Mouse (Mus musculus) lung, adult 2 months (tissue): ENCODE measurements at regions not wholly inside any gene's neighbourhood (a gene's known extent, or its start where the extent isn't known, plus 50 kb on each side); places are given as distances from the start of the nearest gene placed in this dataset.

Experiments used
- DNase-seq: peaks from one replicate; pipeline ENCODE4 v3.0.0; 2022
- H3K4me1 ChIP-seq: fragments of 200-500 bp; 2 replicates; pipeline ENCODE4 v1.6.1; 2011; ENCODE audit warnings: low read length; ENCODE audit not compliant: control insufficient read depth, insufficient read depth
- H3K4me3 ChIP-seq: fragments of 200-500 bp; replicated peaks from 2 replicates; pipeline ENCODE3; 2011; ENCODE audit warnings: low read depth, mild to moderate bottlenecking, control low read depth, low read length; ENCODE audit errors: extremely low read depth
- CTCF ChIP-seq: fragments of 200-500 bp; IDR thresholded peaks from 2 replicates; pipeline ENCODE4 v1.5.1; 2011; ENCODE audit warnings: mild to moderate bottlenecking, low read length, control low read depth; ENCODE audit not compliant: insufficient read depth
- POLR2A ChIP-seq: fragments of 200-500 bp; IDR thresholded peaks from 2 replicates; pipeline ENCODE4 v1.6.1; 2011; ENCODE audit warnings: low read depth, mild to moderate bottlenecking, control low read depth, low read length, borderline replicate concordance; ENCODE audit errors: extremely low read depth
- WGBS: fragments of 180-500 bp; shearing (Covaris S2); methylation state at CpG from one replicate; pipeline ENCODE4 v1.1.7; 2018; 5-methylcytosine and 5-hydroxymethylcytosine counted together

DNA sequence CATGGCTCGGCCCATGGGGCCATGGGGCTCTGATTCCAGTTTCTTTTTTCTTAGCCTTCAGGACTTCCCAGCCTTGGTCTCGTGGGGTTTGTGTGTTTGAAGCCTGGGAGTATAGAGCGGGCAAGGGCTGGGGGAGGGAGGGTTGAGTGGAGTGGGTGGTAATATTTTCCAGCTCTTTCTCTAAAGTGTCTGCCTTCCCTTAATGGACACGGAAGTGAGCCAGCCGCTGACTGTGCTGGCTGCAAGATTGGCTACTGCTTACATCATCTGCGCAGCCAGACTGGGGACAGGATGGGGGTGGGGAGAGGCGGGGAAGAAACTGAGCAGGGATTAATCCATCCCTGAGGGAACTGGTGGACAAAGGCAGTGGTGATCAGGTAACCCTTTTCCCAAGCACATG is 52.3 kb downstream of the Tnp1 start:
- H3K4me1 ChIP-seq, result peaks cover 2% of the 10 kb centered on the region; the same call in 1 of the 2 replicates
- DNase-seq, result peak; percentile 8
- TF ChIP-seq CTCF, result no peak
- no peak for TF ChIP-seq POLR2A
- WGBS, result 24% methylated on average over 7 of the region's 7 CpGs
- H3K4me3 ChIP-seq, result no peak overlapping the region

DNA sequence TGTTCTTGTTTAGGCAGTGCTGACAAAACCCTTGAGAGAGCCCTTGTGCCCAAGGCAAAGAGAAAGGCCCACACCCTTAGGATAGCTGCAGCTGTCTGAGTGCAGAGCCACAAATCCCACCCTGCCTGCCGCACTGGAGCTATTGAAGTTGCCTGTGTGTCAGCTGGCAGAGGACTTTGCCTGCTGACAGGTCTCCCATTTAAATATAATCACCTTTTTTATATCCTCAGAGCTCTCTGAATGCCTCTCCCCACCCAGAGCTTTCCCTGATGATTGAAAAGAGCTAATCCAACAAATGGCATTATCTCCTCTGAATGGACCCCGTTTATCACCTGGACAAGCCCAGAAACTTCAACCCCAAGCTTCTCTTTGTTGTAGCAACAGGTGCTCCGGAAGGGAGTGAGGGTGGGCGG is 55.5 kb downstream of the Tnp1 start:
- no peak for DNase-seq
- no peak overlapping the region for H3K4me3 ChIP-seq
- 37% methylated on average over 4 of the region's 4 CpGs for WGBS
- H3K4me1 ChIP-seq, result peaks cover 2% of the 10 kb centered on the region; the same call in 1 of the 2 replicates
- TF ChIP-seq POLR2A, result no peak
- TF ChIP-seq CTCF, result no peak

- H3K4me1 ChIP-seq, result no peaks in the 10 kb centered on the region
- no peak overlapping the region for H3K4me3 ChIP-seq
- 63% methylated on average over 2 of the region's 2 CpGs for WGBS
- DNase-seq, result no peak
- TF ChIP-seq POLR2A (no peak), CTCF (no peak)
These were observed 60.3 kb downstream of the Tnp1 start for GRCm38 (mm10) chr1:72955387-72955786.

DNA sequence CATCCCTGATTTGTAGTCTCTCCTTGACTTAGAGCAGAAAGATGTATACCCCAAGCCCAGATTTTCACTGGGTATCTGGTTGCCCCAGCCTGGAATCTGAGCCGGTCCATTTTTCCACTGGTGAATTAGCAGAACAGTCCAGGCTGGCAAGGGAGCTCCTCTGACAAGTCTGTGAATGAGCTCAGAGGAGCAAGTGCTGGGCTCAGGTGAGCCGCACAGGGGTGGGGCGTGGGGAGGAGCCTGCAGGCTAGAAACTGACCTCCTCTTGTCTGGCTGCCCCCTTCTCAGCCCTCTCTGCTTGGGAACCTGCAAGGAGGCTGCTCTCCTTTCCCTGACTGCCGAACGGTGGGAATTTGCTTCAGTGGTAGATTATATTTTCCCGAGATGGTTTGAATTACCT is 62.8 kb downstream of the Tnp1 start:
- WGBS, result 44% methylated on average over 6 of the region's 6 CpGs
- Histone ChIP-seq H3K4me1 (no peaks in the 10 kb centered on the region), H3K4me3 (no peak overlapping the region)
- TF ChIP-seq POLR2A, result no peak
- no peak for TF ChIP-seq CTCF
- peak; percentile 7 for DNase-seq

- 61% methylated on average over 7 of the region's 7 CpGs for WGBS
- no peaks in the 10 kb centered on the region for H3K4me1 ChIP-seq
These were observed 63.9 kb downstream of the Tnp1 start for GRCm38 (mm10) chr1:72951802-72952201.

GRCm38 (mm10) chr1:72951365-72951764 is 64.3 kb downstream of the Tnp1 start:
- no peak overlapping the region for H3K4me3 ChIP-seq
- no peaks in the 10 kb centered on the region for H3K4me1 ChIP-seq
- no peak for DNase-seq
- TF ChIP-seq CTCF, result no peak
- TF ChIP-seq POLR2A, result no peak
- 78% methylated on average over 7 of the region's 7 CpGs for WGBS

More at GRCm38 (mm10) chr1:72951802-72952201, 63.9 kb downstream of the Tnp1 start:
- TF ChIP-seq CTCF, result no peak
- TF ChIP-seq POLR2A, result no peak
- no peak for DNase-seq
- H3K4me3 ChIP-seq, result no peak overlapping the region

DNA sequence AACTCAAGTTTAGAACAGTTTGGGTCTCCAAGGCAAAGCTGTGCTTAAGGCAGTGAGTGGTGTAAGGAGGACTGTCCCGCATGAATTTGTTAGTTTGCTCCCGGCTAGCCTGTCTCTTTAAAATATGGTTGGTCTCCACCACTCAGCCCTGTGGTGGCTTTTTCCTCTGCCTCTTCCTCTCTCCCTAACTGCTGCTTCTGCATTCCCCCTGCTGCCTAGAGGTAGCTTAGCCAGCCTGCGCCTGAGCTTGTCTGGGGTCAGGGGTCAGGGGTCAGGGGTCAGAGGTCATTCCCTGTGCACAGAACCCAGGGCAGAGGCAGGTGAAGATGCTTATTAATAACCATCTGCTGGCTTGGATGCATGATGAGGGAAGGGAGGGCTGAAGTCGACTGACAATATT is 69.5 kb downstream of the Tnp1 start:
- WGBS, result 26% methylated on average over 4 of the region's 4 CpGs

GRCm38 (mm10) chr1:72945750-72946102 is 70.0 kb downstream of the Tnp1 start:
- TF ChIP-seq CTCF (no peak), POLR2A (no peak)
- no peak for DNase-seq
- 24% methylated on average over 9 of the region's 9 CpGs for WGBS

More for the DNA sequence above, 69.5 kb downstream of the Tnp1 start:
- DNase-seq, result no peak
- no peak overlapping the region for H3K4me3 ChIP-seq
- H3K4me1 ChIP-seq, result no peaks in the 10 kb centered on the region; the same call in 1 of the 2 replicates
- TF ChIP-seq CTCF, result no peak
- no peak for TF ChIP-seq POLR2A

DNA sequence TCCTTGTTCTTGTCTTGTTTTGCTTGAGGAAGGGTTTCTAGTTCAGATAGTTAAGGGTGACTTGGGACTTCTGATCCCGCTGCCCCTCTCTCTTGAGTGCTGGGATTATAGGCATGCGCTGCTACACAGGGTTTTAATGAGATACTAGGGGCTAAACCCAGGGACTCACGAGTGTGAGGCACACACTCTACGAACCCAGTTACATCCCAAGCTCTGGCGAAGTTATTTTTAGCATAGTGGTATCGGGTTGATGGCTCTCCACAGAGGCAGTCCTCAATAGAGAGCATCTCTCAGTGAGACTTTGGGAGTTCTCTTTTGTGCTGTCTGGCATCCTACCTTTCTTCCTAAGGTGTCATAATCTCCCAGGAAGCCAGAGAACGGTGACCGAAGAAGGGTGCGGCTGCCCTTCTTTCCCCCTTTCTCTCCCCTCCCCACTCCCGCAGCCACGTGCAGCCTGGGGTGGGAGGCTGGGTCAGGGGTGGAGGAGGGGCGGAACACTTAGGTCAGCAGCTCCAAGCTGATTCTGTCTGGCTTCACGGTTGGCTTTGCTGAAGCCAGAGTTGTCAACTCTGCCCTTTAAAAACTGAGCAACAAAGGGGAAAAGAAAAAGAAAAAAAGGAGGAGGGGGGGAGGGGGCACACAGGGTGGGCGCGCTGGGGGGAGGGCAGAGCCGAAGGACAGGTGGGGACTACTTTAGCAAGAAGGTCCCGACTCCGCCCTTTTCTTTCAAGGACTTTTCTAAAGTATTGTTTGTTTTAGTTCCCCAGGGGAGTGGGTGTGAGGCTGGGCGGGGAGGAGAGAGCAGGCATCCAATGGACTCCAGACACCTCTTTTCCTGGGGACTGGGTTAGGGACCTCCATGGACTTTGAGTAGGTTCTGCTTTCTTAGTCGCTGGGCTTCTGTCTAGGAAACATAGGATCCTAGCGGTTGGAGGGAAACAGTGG is 70.4 kb upstream of the Igfbp5 start:
- Histone ChIP-seq H3K4me1 (no peaks in the 10 kb centered on the region; the same call in 1 of the 2 replicates), H3K4me3 (no peak overlapping the region)
- no peak for TF ChIP-seq POLR2A
- no peak for TF ChIP-seq CTCF
- 16% methylated on average over 21 of the region's 21 CpGs for WGBS
- DNase-seq, result peak; percentile 9

More at GRCm38 (mm10) chr1:72945750-72946102, 70.0 kb downstream of the Tnp1 start:
- no peaks in the 10 kb centered on the region; the same call in 1 of the 2 replicates for H3K4me1 ChIP-seq
- no peak overlapping the region for H3K4me3 ChIP-seq

DNA sequence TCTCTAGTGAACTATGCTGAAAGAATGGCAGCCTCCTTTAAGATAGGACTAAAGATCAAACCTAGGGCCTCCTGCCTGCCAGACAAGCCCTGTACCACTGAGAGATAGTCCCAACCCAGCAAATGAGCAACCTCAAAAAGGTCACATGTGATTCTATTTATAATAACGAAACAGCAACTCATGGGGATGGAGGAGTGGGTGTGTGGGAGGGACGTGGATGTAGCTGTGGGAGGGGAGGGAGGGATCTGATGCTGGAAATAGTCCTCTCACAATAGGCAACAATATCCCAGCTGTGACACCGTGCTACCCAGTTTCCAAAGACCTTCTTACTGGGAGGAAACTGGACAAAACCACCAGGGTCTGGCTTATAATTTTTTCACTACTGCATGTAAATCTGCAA is 69.5 kb upstream of the Igfbp5 start:
- Histone ChIP-seq H3K4me1 (no peaks in the 10 kb centered on the region; the same call in 1 of the 2 replicates), H3K4me3 (no peak overlapping the region)
- WGBS, result 44% methylated on average over 3 of the region's 3 CpGs
- no peak for TF ChIP-seq CTCF
- no peak for TF ChIP-seq POLR2A
- DNase-seq, result no peak
